Mouse (Mus musculus) right cerebral cortex, postnatal 25 days (tissue): ENCODE data around the gene Cntfr.
A peak's percentile ranks its signal among the peaks of the same experiment; 100 is the strongest.
"Not testable (repeated sequence)": the region's sequence is repeated elsewhere in the genome, so short reads cannot be mapped to it uniquely, and the experiment has no call there.

Experiments
- DNase-seq: peaks from one replicate; pipeline ENCODE4 v3.0.0; 2022

The Cntfr gene

GRCm38 (mm10) chr4:41708192-41708745 is 11.4 kb upstream of the Cntfr start:
- DNase-seq = no peak

- peak; percentile 72 for DNase-seq
Observed at GRCm38 (mm10) chr4:41707011-41707535, 10.2 kb upstream of the Cntfr start.

DNA sequence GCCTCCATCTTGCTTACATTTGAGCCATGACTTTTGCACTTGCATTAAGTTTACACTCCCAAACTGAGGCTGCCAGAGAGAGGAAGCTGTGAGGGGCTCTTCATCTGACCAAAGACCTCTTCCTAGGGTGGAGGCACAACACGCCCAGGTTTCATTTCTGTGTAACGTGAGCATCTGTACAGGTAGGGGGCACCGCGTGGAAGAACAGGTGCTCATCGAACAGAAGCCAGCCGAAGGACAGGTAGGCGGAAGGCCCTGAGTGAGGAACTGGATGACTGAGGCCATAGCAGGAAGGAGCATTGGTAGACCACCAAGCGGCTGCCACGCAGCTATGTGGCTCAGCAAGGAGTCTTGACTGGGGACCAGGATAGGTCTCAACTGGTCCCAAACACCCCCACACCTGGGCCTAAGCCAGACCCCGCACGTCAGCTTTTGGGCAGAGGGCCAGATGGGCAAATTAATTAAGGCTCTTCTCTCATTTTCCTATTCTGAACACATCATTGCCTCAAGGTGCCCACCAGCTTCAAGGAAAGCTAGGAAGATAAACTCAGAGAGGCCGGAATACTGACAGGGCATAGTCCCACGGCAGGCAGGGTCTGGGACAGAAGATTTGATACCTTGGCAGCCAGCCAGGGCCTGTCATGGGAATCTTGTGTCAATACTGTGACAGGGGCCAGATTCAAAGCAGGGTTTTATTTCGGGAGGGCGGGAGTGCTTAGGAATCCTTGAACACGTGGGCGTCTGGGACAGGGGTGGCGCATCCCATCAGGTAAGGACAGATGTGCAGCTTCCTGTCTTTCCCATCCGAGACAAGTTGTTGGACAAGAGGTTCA is 9.2 kb upstream of the Cntfr start:
- no peak for DNase-seq

- no peak for DNase-seq
Observed at GRCm38 (mm10) chr4:41704651-41705050, 7.8 kb upstream of the Cntfr start.

GRCm38 (mm10) chr4:41702226-41702625 is 5.3 kb upstream of the Cntfr start:
- DNase-seq = not testable (repeated sequence)

- not testable (repeated sequence) for DNase-seq
Observed at GRCm38 (mm10) chr4:41700224-41700623, 3.3 kb upstream of the Cntfr start.

GRCm38 (mm10) chr4:41699783-41700182 is 2.9 kb upstream of the Cntfr start, which contains the start of gene Il11ra1:
Gene Il11ra1, plus strand, starts transcription at chr4:41699989.
- DNase-seq = not testable (repeated sequence)

DNA sequence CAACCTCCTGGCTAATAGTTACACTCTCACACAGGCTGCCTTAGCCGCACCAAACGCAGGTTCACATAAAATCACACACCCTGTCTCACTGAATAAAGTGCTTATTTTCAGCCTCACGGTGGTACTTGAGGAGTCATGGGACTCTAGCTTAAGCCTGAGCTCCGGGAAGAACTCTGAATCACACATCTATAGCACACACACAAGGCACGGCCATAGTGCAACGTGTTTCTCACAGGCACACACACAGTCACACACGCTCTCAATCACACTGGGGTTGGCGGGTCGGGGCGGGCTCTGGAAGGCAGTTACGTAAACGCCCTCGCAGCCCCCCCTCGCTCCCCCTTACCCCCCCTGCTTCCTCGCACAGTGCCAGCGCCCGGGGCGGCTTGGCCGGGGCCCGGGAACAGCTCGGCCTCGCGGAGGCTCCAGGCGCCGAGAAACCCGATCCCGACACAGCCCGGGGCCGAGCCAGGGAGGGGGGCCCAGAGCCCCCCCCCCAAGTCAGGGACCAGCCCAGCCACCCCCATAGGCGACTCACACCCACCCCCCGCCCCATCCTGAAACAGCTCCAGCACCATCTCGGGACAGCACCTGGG is 1.6 kb upstream of the Cntfr start:
- not testable (repeated sequence) for DNase-seq

DNA sequence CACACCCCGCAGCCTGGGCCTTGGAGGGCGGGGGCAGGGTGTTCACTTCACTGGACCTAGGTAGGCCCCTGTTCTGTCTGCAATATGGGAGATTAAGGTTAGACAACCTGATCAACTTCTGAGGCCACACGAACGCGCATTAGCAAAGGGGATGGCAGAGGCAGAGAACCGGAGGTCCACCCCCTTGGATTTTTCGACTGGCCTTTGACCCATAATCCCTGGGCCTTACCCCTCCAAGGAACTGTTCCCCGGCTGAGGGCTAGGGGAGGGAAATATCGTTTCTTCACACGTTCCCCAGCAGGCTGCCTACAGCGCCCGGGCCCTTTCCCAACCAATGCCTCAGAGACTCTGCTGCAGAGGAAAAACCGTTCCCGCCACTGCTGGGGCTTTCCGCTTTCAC is 437 bp downstream of the Cntfr start:
- not testable (repeated sequence) for DNase-seq

GRCm38 (mm10) chr4:41695800-41696199 is 1.1 kb downstream of the Cntfr start:
- not testable (repeated sequence) for DNase-seq

DNA sequence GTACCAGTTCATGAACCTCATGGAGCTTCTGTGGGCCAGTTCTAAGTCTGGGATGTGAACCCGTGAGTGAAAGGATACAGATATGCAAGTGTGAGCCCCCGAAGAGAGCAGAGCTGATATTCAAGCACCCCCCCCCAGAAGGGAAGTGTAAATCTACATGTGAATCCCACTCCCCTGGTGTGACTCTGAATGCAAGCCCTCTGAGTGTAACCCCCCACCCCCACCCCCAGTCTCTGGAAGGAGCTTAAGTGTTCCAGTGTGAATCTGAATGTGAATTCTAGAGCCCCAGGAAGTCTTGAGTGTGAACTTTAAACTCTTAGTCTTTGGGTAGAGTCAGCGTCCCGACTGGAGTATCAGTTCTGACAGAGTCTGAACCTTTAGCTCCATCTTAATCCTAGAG is 3.4 kb downstream of the Cntfr start:
- DNase-seq = not testable (repeated sequence)

DNA sequence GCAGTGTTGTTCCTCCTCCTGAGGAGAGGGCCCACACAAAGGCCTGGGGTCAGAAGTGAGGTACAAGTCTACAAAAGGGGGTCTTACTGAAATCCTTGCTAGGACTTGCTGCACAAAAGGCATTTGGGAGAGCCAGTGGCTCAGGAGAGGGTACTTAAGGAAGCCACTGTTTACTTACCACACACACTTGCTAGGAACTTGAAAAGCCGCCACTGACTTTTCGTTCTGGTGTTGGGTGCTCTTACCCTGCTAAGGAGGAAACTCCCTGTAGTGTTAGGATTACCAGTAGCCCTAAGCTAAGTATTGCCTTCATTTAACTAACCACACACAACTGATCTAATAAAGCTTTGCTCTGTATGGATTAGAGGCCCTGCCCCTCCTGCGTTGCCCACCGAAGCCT is 6.9 kb downstream of the Cntfr start:
- DNase-seq = not testable (repeated sequence)

DNA sequence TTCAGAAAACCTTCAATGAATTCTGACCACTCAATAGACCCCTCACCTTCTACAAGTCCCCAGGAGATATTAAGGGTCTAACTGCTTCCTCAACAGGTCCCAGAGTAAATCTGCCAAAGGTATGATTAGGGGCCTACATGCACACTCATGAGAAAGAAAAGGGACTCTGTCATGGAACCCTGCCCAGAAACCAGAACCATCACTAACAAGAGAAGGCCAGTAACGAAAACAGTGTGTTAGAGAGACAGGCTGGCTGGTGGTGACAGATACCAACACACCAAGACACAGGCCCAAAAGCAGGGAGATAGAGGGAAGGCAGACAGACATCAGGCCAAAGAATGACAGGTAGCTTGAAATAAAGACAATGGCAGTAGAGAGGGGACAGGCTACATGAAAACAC is 8.3 kb downstream of the Cntfr start:
- not testable (repeated sequence) for DNase-seq

GRCm38 (mm10) chr4:41685882-41686492 is 10.9 kb downstream of the Cntfr start:
- not testable (repeated sequence) for DNase-seq

DNA sequence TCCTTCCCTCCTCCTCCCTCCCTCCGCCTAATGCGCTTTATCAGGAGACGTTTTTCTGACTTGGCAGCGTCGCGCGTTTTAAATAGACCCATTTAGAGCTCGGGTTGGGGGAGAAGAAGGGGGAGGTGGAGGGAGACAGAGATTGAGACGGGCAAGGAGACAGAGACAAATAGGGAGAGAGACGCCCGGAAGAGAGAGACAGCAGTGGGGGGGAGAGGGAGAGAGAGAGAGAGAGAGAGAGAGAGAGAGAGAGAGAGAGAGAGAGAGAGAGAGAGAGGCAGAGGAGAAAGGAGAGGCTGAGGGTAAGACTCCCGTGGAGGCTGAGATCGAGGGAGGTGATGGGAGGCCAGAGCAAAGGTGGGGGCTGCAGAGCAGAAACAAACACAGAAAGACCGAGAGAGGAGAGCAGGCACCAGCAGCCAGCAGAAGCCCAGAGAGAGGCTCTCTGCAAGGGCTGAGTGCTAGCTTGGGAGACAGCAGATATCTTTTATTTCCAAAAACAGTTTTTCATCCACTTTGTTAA is 11.9 kb downstream of the Cntfr start:
- not testable (repeated sequence) for DNase-seq

DNA sequence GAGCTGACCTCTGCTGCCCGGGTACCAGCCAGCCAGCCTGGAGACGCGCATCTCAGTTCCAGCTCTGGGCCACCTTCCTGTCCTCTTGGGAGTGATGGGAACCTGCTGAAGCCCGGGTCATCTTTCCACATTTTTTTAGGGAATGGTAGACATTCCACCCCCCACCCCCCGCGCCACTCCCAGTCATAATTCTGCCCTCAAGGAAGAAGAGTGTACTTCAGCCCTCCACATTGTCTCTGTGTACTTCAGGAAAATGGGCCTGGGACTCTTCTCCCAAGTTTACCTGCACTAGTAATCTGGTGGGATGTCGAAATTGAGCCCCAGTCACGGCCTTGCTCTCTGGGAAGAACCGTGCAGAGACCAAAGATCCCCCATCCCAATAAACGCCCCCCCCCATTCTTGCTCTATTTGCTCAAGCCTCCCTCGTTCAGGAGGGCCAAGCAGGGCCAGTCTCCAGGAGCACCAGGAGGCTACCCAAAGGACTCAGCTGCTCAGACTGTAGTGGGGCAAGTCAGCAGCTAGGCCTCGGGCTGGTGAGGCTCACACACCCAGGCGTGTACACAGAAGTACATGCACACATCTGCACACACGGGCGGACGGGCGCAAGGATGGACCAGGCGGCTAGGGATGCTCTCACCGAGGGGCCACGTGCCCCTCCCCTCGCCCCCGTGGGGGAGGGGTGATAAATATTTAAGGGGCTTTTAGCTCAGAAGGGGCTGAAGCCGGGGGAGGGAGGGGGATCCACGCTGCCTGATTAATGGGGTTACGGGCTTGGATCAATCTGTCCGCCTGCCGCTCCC is 12.6 kb downstream of the Cntfr start:
- DNase-seq = not testable (repeated sequence)

DNA sequence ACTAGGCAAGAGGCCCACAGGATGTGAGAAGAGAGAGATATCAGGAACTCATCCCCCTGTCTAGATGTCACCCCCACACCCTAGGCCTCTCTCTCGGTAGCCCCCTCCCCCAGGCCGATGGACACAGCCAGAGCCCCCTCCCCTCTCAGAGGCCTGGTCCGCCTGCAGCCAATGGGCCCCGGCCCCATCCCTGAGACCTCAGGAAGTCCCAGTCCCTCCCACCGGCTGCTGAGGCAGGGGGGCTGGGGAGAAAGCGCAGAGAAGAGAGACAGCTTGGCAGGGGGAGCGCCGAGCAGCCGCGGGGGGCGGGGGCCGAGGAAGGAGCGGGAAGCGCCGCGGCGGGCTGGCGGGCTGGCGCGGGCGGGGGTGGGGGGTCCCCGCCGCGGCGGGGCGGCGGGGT is 13.6 kb downstream of the Cntfr start:
- not testable (repeated sequence) for DNase-seq

DNA sequence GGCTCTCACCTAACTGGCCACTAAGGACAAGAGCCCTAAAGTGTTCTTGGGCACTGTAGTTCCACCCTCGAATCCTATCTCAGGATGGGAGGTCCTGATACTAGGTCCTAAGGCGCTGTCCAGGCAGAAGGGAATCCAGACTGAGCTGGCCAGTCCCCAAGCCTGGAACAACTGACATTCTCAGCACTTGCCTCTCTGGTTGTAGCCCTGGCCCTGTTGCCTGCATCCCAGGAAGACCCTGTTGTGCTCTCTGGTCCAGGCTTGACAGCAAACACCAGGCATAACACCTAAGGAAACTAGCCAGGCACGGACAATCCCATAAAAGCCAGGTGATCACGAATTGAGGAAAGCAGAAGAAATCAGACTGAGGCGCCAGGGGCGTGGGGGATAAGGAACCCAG is 14.1 kb downstream of the Cntfr start:
- no peak for DNase-seq

DNA sequence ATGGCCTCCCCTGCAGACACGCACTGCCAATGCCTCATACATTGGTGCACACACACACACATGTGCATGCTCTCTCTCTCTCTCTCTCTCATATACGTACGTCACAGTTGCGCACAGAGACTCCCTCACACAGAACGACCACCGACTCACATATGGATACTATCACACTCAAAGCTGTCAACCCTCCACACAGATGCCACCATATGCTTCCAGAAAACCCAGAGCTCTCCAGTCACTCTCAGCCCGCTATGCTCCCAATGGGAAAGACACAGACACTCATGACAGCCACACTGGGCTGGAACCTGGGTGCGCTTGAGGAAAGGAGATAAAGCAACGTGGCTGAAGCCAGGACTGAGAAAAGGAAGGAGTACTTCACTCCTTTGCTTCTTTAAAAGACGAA is 14.9 kb downstream of the Cntfr start:
- no peak for DNase-seq

- no peak for DNase-seq
Observed at GRCm38 (mm10) chr4:41681176-41681575, 15.7 kb downstream of the Cntfr start.

GRCm38 (mm10) chr4:41679291-41679690 is 17.6 kb downstream of the Cntfr start:
- DNase-seq = no peak

DNA sequence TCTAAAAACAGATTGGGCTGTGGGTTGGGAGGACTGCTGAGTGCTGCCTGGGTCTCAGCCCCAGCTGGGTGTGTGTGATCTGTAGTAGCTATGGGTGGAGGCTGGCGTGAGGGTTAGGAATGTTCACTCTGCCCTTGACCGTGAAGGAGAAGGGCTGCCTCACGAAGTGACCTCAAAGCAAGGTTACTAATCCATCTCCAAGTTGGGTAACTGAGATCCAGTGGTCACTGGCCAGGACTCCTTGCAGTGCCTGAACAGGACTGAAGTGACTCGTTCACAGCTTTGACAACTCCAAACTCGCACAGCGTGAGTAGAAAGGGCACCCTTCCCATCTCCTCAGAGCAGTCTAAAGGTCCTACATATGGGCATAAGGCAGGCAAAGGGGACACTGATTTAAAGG is 18.0 kb downstream of the Cntfr start:
- DNase-seq = no peak
